Mouse (Mus musculus) G1E (cell line): ENCODE results near the gene R3hdm4.

Source experiments
- CTCF ChIP-seq: IDR thresholded peaks from 2 replicates; pipeline ENCODE4 v1.5.1; 2012; ENCODE audit warnings: low read depth, low read length, inconsistent platforms, mixed read lengths
- GATA1 ChIP-seq: IDR thresholded peaks from 2 replicates; pipeline ENCODE4 v1.6.1; 2012; ENCODE audit warnings: borderline replicate concordance, low read length, inconsistent platforms, mixed read lengths
- GATA2 ChIP-seq: IDR thresholded peaks from 2 replicates; pipeline ENCODE4 v1.6.1; 2012; ENCODE audit warnings: low read depth, low read length, inconsistent platforms, borderline replicate concordance
- TAL1 ChIP-seq: conservative IDR thresholded peaks from 2 replicates; pipeline ENCODE4 v1.6.1; 2012; ENCODE audit warnings: low read depth, low read length, inconsistent platforms, mixed read lengths

DNA sequence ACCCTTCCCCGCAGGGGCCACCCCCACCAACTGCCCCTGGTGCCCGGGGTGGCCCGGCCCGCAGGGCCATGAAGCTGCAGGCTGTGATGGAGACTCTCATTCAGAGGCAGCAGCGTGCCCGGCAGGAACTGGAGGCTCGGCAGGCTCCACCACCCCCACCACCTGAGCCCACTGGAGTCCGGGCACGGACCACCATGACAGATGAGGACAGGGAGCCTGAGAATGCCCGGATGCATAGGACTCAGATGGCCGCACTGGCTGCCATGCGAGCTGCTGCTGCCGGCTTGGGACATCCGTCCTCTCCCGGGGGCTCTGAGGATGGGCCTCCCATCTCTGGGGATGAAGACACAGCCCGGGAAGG, 9.8 kb upstream of the R3hdm4 start:
- no peak for TF ChIP-seq CTCF
- TF ChIP-seq GATA1 = no peak
- TF ChIP-seq GATA2 = no peak
- no peak for TF ChIP-seq TAL1
